Mouse (Mus musculus): Measurements from ENCODE around the gene Fgfr1op2.
"Not testable (repeated sequence)": the region's sequence is repeated elsewhere in the genome, so short reads cannot be mapped to it uniquely, and the experiment has no call there.

Fgfr1op2 gene

GRCm38 (mm10) chr6:146576903-146577302 is at the start of gene Fgfr1op2:
Gene Fgfr1op2, plus strand, starts transcription at chr6:146577203.
- DNase-seq (ENCODE audit: low read depth), result no peak

GRCm38 (mm10) chr6:146527537-146527936 is 49.5 kb upstream of the Fgfr1op2 start:
- no peak for DNase-seq (ENCODE audit: low read depth)

GRCm38 (mm10) chr6:146530363-146530762 is 46.6 kb upstream of the Fgfr1op2 start:
- DNase-seq (ENCODE audit: low read depth), result no peak

GRCm38 (mm10) chr6:146530769-146531168 is 46.2 kb upstream of the Fgfr1op2 start:
- DNase-seq (ENCODE audit: low read depth), result no peak

- no peak for DNase-seq (ENCODE audit: low read depth)
Measured at GRCm38 (mm10) chr6:146533146-146533545, 43.9 kb upstream of the Fgfr1op2 start.

- DNase-seq (ENCODE audit: low read depth), result no peak
Measured at GRCm38 (mm10) chr6:146535501-146535900, 41.5 kb upstream of the Fgfr1op2 start.

- DNase-seq (ENCODE audit: low read depth), result no peak
Measured at GRCm38 (mm10) chr6:146537111-146537510, 39.9 kb upstream of the Fgfr1op2 start.

GRCm38 (mm10) chr6:146538071-146538470 is 38.9 kb upstream of the Fgfr1op2 start:
- no peak for DNase-seq (ENCODE audit: low read depth)

GRCm38 (mm10) chr6:146538661-146539060 is 38.3 kb upstream of the Fgfr1op2 start:
- DNase-seq (ENCODE audit: low read depth), result no peak

GRCm38 (mm10) chr6:146540386-146540785 is 36.6 kb upstream of the Fgfr1op2 start:
- DNase-seq (ENCODE audit: low read depth), result no peak

- DNase-seq (ENCODE audit: low read depth), result no peak
Measured at GRCm38 (mm10) chr6:146544622-146545021, 32.4 kb upstream of the Fgfr1op2 start.

- no peak for DNase-seq (ENCODE audit: low read depth)
Measured at GRCm38 (mm10) chr6:146545289-146545865, 31.6 kb upstream of the Fgfr1op2 start.

- no peak for DNase-seq (ENCODE audit: low read depth)
Measured at GRCm38 (mm10) chr6:146550421-146550820, 26.6 kb upstream of the Fgfr1op2 start.

- DNase-seq (ENCODE audit: low read depth), result no peak
Measured at GRCm38 (mm10) chr6:146551326-146551725, 25.7 kb upstream of the Fgfr1op2 start.

- DNase-seq (ENCODE audit: low read depth), result not testable (repeated sequence)
Measured at GRCm38 (mm10) chr6:146562461-146562860, 14.5 kb upstream of the Fgfr1op2 start.

- no peak for DNase-seq (ENCODE audit: low read depth)
Measured at GRCm38 (mm10) chr6:146572073-146572472, 4.9 kb upstream of the Fgfr1op2 start.

- peak; percentile 96 for DNase-seq (ENCODE audit: low read depth)
Measured at GRCm38 (mm10) chr6:146577310-146578109, 507 bp downstream of the Fgfr1op2 start, which contains the start of gene Ints13. Gene Ints13, minus strand, starts transcription at chr6:146577835.

GRCm38 (mm10) chr6:146578111-146578531 is 1.1 kb downstream of the Fgfr1op2 start:
- DNase-seq (ENCODE audit: low read depth), result peak; percentile 37

- no peak for DNase-seq (ENCODE audit: low read depth)
Measured at GRCm38 (mm10) chr6:146578586-146578985, 1.6 kb downstream of the Fgfr1op2 start.

- DNase-seq (ENCODE audit: low read depth), result no peak
Measured at GRCm38 (mm10) chr6:146580381-146580926, 3.5 kb downstream of the Fgfr1op2 start.

GRCm38 (mm10) chr6:146583366-146584046 is 6.5 kb downstream of the Fgfr1op2 start:
- no peak for DNase-seq (ENCODE audit: low read depth)

- no peak for DNase-seq (ENCODE audit: low read depth)
Measured at GRCm38 (mm10) chr6:146585134-146585533, 8.1 kb downstream of the Fgfr1op2 start.

All from c-Kit-positive CD71-negative TER-119-negative erythroid progenitor cells, embryonic 14.5 days (primary cell).